Mouse (Mus musculus) G1E (cell line): ENCODE measurements around the gene Tnnt1. TPM values are rescaled to one million over a fixed set of nuclear protein-coding genes. Genes with fewer than 3 reads are reported as not detected.
A peak's percentile ranks its signal among the peaks of the same experiment; 100 is the strongest.

Experiments used
- ATAC-seq: 2 replicates; pipeline ENCODE4 v1.8.0; 2016; ENCODE audit warnings: mild to moderate bottlenecking; ENCODE audit not compliant: insufficient number of reproducible peaks, poor library complexity, low FRiP score, severe bottlenecking; ENCODE audit errors: extremely low read depth
- DNase-seq: peaks from one replicate; pipeline ENCODE4 v3.0.0; 2012; ENCODE audit warnings: low spot score
- H3K27me3 ChIP-seq: 2 replicates; pipeline ENCODE4 v1.6.1; 2012; ENCODE audit warnings: mild to moderate bottlenecking, low read length, inconsistent platforms; ENCODE audit not compliant: insufficient read depth
- H3K36me3 ChIP-seq: replicated peaks from 2 replicates; pipeline ENCODE3; 2012; ENCODE audit warnings: mild to moderate bottlenecking, inconsistent platforms
- H3K4me1 ChIP-seq: 2 replicates; pipeline ENCODE4 v1.6.1; 2012; ENCODE audit warnings: low read depth, low read length, inconsistent platforms, mixed read lengths; ENCODE audit not compliant: insufficient read depth
- H3K4me3 ChIP-seq: 2 replicates; pipeline ENCODE4 v1.5.1; 2012; ENCODE audit warnings: low read depth, mild to moderate bottlenecking, inconsistent platforms, low read length, moderate library complexity, mixed read lengths
- H3K9me3 ChIP-seq: replicated peaks from 2 replicates; pipeline ENCODE4 v1.6.1; 2012; ENCODE audit warnings: inconsistent platforms
- CTCF ChIP-seq: IDR thresholded peaks from 2 replicates; pipeline ENCODE4 v1.5.1; 2012; ENCODE audit warnings: low read depth, low read length, inconsistent platforms, mixed read lengths
- GATA1 ChIP-seq: IDR thresholded peaks from 2 replicates; pipeline ENCODE4 v1.6.1; 2012; ENCODE audit warnings: borderline replicate concordance, low read length, inconsistent platforms, mixed read lengths
- GATA2 ChIP-seq: IDR thresholded peaks from 2 replicates; pipeline ENCODE4 v1.6.1; 2012; ENCODE audit warnings: low read depth, low read length, inconsistent platforms, borderline replicate concordance
- POLR2AphosphoS5 ChIP-seq: IDR thresholded peaks from 2 replicates; pipeline ENCODE4 v1.6.1; 2012; ENCODE audit warnings: low read depth, low read length, inconsistent platforms; ENCODE audit not compliant: insufficient replicate concordance
- TAL1 ChIP-seq: conservative IDR thresholded peaks from 2 replicates; pipeline ENCODE4 v1.6.1; 2012; ENCODE audit warnings: low read depth, low read length, inconsistent platforms, mixed read lengths
- polyA plus RNA-seq: library from polyadenylated mRNA; stranded (reverse); fragments of >175 nt; gene quantifications from 2 replicates; pipeline ENCODE4 v1.2.3, GENCODE M21; 2012
- total RNA-seq, 2 experiments: library from RNA; stranded (forward) in 1 of 2; stranded (reverse) in 1 of 2; fragments of 200-1000 nt in 1 of 2; fragments of >200 nt in 1 of 2; fragmentation: Nextera tagmentation in 1 of 2; gene quantifications; 2 replicates each; pipeline ENCODE4 v1.2.3; 2014 to 2017

The Tnnt1 gene
- total RNA-seq (2014; fragmentation: Nextera tagmentation) (not detected in 2 replicates), total RNA-seq (2017) (0.17 TPM in 1 of 2 replicates, not detected in the other), polyA plus RNA-seq (0.22 and 0.35 TPM in 2 replicates)

GRCm38 (mm10) chr7:4516332-4517050 is at the start of gene Tnnt1:
Gene Tnnt1, minus strand, starts transcription at chr7:4516382.
- no peak within 1 kb of the TSS for H3K4me3 ChIP-seq
- H3K9me3 ChIP-seq: no peaks in the 10 kb centered on the region
- H3K27me3 ChIP-seq: peaks cover 33% of the 10 kb centered on the region
- no peak for DNase-seq
- no peak for ATAC-seq
- TF ChIP-seq CTCF: no peak
- TF ChIP-seq POLR2AphosphoS5: no peak
- TF ChIP-seq GATA1: no peak
- no peak for TF ChIP-seq TAL1
- H3K36me3 ChIP-seq: no peaks in the 10 kb centered on the region
- H3K4me1 ChIP-seq: peaks cover 16% of the 10 kb centered on the region

- no peak overlapping the region for H3K4me3 ChIP-seq
- H3K9me3 ChIP-seq: no peaks in the 10 kb centered on the region
- no peak for DNase-seq
- no peak for ATAC-seq
- H3K27me3 ChIP-seq: no peaks in the 10 kb centered on the region
- no peaks in the 10 kb centered on the region for H3K4me1 ChIP-seq
- 0 out of 2 replicates have a peak, but pooled peaks have one; percentile 6 for TF ChIP-seq CTCF
- no peak for TF ChIP-seq GATA1
- no peak for TF ChIP-seq TAL1
- no peaks in the 10 kb centered on the region for H3K36me3 ChIP-seq
Measured at GRCm38 (mm10) chr7:4562660-4563059, 46.5 kb upstream of the Tnnt1 start.

DNA sequence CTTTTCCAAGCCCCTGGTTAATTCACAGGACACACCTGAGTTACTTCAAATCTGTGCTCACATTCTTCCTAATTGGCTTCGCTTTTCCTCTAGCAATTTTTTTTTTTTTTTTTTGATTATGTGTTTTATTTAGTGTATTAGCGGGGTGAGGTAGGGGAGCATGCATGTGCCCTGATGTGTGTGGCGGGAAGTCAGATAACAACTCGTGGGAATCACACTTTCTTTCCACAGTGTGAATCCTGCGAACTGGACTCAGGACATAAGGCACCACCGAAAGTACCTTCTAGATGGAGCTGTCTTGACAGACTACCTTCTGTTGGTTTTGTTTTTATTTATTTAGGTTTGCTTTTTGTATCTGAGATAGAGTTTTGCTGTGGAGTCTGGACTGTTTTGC is 41.0 kb upstream of the Tnnt1 start:
- H3K27me3 ChIP-seq: peaks cover 22% of the 10 kb centered on the region
- TF ChIP-seq TAL1: no peak
- no peak for TF ChIP-seq CTCF
- TF ChIP-seq POLR2AphosphoS5: no peak
- TF ChIP-seq GATA1: no peak
- no peak overlapping the region for H3K4me3 ChIP-seq
- ATAC-seq: no peak
- H3K4me1 ChIP-seq: no peaks in the 10 kb centered on the region; the same call in 1 of the 2 replicates
- H3K9me3 ChIP-seq: no peaks in the 10 kb centered on the region
- DNase-seq: no peak
- no peaks in the 10 kb centered on the region for H3K36me3 ChIP-seq

DNA sequence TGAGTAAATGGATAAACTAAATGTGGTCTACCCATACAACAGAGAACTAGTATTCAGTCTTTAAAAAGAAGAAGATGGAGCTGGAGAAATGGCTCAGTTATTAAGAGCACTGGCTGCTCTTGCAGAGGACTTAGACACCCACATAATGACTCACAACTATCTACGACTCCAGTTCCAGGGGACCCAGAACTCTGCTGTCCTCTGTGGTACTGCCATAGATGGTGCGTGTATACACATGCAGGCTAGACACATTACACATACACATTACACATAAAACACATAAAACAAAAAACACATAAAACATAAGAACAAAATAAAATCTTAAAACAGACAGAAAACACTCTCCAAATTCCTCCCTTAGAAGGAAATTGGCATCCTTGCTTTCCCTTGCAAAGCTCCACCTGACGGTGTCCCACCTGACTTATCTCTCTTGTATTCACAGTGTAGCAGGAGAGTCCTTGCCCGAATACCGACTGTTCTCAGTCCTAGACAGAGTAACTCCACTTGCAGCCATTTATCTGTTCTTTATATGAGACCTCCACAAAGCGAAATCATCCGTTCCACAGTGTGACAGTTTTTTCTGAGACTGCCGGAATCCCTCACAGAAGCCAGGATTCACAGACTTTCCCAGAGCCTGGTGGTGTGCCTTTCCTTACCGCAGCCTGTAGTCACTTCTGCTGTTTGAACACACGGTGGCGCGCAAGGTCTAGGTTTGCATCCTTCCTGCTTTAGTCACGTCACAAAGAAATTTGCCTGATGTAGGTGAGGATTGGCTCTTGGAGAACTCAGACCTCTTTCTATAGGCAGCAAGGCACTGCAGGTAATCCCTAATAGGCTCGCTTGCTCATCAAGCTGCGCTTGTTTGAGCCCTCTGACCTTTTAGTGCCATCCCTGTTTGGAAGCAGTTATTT is 40.3 kb upstream of the Tnnt1 start:
- no peak for TF ChIP-seq GATA2
- TF ChIP-seq CTCF: peak; percentile 68
- TF ChIP-seq TAL1: no peak
- no peak for TF ChIP-seq GATA1
- no peak for TF ChIP-seq POLR2AphosphoS5

GRCm38 (mm10) chr7:4547221-4547641 is 31.0 kb upstream of the Tnnt1 start, which contains the start of gene Syt5:
Gene Syt5, minus strand, starts transcription at chr7:4547541.
- no peak for ATAC-seq

More for the DNA sequence above, 40.3 kb upstream of the Tnnt1 start:
- Histone ChIP-seq H3K4me3 (no peak overlapping the region), H3K27me3 (peaks cover 22% of the 10 kb centered on the region), H3K36me3 (no peaks in the 10 kb centered on the region), H3K9me3 (no peaks in the 10 kb centered on the region), H3K4me1 (no peaks in the 10 kb centered on the region; the same call in 1 of the 2 replicates)
- ATAC-seq: peak; percentile 57
- DNase-seq: peak; percentile 48

DNA sequence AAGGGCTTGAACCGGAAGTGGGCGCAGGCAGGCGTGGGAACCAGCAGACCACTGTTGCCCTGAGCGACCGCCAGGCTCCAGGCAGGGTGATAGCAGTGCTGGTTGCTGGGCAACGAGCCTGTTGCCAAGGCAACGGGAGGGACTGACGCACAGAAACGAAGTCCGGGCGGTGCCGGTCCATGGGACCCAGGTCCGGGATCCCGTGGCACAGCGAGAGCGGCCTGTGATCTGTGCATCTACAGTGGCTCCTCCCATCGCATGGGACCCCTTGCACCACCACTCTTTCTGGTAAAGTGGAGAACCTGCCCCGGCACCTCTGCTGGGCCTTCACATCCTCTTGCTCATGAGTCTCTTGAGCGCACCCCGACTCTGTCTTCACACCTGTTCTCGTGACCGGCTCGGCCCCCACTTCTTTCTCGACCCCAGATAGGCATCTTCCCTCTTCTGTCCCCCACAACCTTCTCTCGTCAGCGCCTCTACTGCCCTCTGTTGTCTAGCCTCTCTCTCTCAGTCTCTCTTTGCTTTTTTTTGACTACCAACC is 30.5 kb upstream of the Tnnt1 start:
- peaks cover 14% of the 10 kb centered on the region; the same call in 1 of the 2 replicates for H3K27me3 ChIP-seq
- no peak for DNase-seq
- H3K4me3 ChIP-seq: no peak overlapping the region
- ATAC-seq: no peak
- H3K9me3 ChIP-seq: no peaks in the 10 kb centered on the region
- H3K4me1 ChIP-seq: peaks cover 2% of the 10 kb centered on the region
- TF ChIP-seq POLR2AphosphoS5: no peak
- TF ChIP-seq CTCF: no peak
- TF ChIP-seq GATA2: no peak
- H3K36me3 ChIP-seq: no peaks in the 10 kb centered on the region

More at GRCm38 (mm10) chr7:4547221-4547641, 31.0 kb upstream of the Tnnt1 start, which contains the start of gene Syt5:
- DNase-seq: no peak
- no peak for TF ChIP-seq TAL1
- no peak for TF ChIP-seq CTCF
- TF ChIP-seq POLR2AphosphoS5: no peak
- TF ChIP-seq GATA1: no peak
- no peak for TF ChIP-seq GATA2
- peaks cover 2% of the 10 kb centered on the region for H3K4me1 ChIP-seq
- H3K9me3 ChIP-seq: no peaks in the 10 kb centered on the region
- no peak within 1 kb of the TSS for H3K4me3 ChIP-seq
- H3K36me3 ChIP-seq: no peaks in the 10 kb centered on the region
- peaks cover 14% of the 10 kb centered on the region; the same call in 1 of the 2 replicates for H3K27me3 ChIP-seq
